Mouse (Mus musculus): ENCODE measurements around the gene Hist1h2bh.
"Not testable (repeated sequence)": the region's sequence is repeated elsewhere in the genome, so short reads cannot be mapped to it uniquely, and the experiment has no call there.

Hist1h2bh gene

DNA sequence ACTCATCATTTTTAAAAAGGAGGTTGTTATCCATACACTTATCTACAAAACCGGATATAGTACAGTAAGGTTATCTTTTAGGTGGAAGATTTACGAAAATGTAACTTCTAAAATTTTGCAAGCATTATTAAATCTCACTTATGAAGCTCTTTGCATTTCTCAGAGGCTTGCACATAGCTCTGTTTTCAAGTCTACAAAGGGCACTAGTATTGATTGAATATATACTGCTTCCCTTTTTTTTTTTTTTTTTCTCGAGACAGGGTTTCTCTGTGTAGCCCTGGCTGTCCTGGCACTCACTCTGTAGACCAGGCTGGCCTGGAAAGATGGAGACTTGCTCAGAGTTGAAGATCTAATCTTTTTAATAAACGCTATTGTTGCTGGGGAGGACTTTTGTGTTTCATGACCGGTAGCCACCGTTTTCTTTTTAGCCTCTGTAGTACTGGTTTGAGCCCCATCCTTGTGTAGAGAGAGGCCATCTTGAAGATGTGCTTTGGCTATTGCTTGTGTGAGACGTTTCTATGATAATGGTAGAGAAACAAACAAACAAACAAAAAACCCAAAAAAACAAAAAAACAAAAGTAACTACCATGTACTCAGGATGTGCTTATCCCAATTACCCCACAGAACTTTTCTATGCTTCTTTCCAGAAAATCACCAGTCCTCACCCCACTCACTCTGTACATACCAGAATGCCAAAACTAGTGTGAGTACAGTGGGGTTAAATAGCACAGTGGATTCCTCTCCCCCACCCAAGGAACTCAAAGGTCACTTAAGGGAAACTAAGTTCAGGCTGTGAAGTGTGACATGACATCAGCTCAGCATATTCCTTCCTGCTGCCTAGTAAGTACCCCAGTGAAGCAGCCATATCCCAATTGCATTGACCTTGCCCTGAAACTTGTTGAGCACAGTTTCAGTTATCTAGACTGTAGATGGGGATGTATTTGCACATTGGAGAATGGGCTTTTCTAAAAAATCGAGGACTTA is 9.0 kb upstream of the Hist1h2bh start:
- DNase-seq (ENCODE audit: low spot score): no peak

DNA sequence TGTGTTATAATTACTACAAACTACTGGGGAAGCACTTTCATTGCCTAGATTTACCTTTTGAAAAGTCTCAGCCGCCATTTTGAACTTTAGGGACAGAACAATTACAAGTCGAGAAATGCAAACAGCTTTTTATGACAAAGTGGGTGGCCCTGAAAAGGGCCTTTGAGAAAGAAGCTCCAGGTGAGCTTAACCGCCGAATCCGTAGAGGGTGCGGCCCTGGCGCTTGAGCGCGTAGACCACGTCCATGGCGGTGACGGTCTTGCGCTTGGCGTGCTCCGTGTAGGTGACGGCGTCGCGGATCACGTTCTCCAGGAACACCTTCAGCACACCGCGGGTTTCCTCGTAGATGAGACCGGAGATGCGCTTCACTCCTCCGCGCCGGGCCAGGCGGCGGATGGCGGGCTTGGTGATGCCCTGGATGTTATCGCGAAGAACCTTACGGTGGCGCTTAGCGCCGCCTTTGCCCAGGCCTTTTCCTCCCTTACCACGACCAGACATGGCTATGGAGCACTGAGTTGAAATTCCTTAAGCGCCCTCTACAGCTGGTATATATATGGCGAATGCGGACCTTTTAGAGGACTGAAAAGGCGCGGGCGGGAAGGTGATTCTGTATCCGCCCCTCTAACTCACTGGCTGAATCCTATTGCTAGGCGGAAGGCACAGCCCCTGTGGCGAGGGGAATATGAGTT is 8.1 kb upstream of the Hist1h2bh start, which contains the start of gene Hist1h4f:
Hist1h4f (minus strand) TSS at position 503 of the 689 bp plus-strand sequence.
- DNase-seq (ENCODE audit: low spot score): not testable (repeated sequence)

DNA sequence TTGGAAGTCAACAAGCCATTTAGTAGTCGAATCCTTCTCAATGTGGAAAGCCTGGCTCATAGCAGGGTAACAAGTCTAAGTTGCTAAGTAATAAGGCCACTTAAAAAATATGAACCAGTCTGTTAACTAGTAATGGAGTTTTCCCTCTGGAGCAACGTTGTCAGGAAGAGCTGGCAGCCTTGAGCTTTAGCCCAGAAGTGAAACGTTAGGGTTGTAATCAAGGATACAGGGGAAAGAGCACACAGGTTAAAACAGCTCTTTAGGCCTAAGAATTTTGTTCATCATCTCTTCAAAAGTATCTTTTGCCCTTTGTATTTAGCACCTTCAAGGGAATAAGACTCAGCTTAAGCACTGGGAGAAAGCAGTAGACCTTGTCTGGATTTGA is 7.6 kb upstream of the Hist1h2bh start:
- no peak for DNase-seq (ENCODE audit: low spot score)

DNA sequence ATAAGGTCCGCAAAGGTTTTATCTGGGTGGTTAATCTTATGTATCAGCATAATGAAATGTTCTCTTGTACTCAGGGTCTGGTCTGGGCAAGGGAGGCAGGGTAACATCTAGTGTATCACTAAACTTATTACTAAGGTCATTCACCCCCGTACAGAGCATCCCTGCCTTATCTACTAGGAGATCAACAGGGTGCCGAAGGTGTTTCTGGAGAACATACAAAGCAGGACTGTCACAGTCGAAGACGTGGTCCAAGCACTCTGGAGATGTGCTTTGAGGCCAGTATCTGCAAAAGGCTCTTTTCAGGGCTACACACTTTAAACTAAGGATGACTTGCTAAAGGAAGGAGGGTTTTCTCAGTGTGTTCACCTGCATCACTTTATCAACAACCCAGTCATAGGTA is 3.5 kb upstream of the Hist1h2bh start:
- no peak for DNase-seq (ENCODE audit: low spot score)

DNA sequence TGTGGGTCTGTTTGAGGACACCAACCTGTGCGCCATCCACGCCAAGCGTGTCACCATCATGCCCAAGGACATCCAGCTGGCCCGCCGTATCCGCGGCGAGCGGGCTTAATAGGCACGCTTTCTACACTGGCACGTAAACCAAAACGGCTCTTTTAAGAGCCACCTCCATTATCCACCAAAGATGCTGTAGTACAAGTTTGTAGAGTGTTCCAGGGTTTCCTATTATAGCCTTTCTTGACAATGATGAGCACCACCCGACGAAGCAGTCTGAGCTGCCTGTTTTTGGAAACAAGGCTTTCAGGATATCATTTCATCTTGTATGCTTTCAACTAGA is 1.6 kb upstream of the Hist1h2bh start:
- not testable (repeated sequence) for DNase-seq (ENCODE audit: low spot score)

DNA sequence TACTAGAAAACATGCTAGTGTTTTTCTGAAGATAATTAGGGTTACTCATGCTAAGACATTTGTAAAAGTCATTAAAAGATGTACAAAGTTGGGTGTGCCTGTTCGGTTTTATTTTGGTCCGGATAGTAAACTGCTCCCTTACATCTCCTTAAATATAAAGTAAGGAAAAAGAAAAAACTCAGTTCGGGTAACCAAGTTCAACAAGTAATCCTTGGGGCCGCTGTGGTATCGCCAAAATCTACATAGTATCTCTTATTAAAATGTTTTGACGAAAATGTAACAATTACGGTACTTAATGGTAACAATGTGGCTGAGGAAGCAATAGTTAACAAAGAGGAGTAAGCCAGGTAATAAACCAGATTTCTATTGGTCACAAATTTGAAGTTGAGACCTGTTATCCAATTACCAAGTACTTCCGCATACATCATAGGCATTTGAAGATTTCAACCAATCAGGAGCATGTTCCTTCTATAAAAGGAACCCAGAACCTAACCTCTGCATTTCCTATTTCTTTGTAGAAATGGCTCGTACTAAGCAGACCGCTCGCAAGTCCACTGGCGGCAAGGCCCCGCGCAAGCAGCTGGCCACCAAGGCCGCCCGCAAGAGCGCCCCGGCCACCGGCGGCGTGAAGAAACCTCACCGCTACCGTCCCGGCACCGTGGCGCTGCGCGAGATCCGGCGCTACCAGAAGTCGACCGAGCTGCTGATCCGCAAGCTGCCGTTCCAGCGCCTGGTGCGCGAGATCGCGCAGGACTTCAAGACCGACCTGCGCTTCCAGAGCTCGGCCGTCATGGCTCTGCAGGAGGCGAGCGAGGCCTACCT is 984 bp upstream of the Hist1h2bh start, which contains the start of gene Hist1h3f:
Hist1h3f (plus strand) TSS at position 88 of the 822 bp plus-strand sequence.
- DNase-seq (ENCODE audit: low spot score): no peak

DNA sequence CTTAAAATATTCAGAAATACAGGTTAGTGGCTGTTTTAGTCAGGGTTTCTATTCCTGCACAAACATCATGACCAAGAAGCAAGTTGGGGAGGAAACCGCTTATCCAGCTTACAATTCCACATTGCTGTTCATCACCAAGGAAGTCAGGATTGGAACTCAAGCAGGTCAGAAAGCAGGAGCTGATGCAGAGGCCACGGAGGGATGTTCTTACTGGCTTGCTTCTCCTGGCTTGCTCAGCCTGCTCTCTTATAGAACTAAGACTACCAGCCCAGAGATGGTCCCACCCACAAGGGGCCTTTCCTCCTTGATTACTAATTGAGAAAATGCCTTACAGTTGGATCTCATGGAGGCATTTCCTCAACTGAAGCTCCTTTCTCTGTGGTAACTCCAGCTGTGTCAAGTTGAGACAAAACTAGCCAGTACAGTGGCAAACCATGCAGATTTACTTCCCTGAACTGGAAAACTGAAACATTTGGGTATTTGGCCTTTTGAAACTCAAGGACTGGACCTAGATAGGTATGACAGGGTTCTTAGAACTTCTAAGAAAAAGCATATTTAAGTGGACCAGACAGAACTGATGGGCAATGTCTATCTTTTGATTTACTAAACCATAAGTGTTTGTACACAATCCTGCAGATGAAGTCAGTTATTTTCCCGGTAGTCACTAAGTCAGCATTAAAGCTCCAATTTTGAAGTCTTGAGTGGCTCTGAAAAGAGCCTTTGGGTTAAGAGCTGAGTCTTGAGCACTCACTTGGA is 789 bp downstream of the Hist1h2bh start:
- DNase-seq (ENCODE audit: low spot score): not testable (repeated sequence)

DNA sequence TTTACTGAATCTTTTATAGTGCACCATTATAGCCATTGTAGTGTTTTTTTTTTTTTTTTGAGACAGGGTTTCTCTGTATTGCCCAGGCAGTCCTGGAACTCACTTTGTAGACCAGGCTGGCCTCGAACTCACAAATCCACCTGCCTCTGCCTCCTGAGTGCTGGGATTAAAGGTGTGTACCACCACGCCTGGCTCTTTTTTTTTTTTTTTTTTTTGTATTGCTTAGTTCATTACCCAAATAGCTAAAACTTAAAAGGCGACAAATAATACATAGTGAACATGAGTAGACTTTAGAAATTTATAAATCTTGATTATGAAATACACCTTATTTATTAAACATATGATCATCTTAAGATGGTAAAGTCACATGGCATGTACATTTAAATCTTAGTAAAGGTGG is 1.7 kb downstream of the Hist1h2bh start:
- no peak for DNase-seq (ENCODE audit: low spot score)

DNA sequence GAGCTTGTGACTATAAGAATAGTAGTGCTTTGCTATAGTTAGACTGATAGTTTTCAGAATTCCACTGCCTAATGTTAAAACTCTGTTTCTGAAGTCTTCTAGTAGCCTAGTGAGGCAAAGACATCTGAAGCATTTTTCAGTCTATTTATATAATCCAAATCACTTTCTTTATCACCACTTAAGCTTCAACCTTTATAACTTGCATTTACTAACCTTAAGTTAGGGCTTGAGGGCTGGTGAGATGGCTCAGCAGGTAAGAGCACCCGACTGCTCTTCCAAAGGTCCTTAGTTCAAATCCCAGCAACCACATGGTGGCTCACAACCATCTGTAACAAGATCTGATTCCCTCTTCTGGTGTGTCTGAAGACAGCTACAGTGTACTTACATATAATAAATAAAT is 3.4 kb downstream of the Hist1h2bh start:
- not testable (repeated sequence) for DNase-seq (ENCODE audit: low spot score)

DNA sequence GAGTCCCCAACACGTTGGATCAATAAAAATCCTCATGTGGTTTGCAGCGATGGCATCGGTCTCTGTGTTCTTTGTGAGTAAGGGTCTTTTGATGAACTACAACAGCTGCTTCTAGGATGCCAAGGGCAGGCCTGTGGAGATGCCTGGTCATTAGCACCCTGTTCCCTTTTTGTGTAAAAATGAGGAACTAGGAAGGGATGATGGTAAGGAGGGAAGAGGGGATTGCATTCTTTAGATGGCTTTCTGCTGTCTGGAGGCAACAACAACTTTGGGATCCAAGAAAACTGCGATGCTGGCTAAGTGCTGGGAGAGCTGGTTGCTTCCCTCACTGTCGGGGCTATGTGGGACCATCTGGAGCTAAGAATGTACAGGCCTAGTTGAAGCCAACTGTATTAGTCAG is 4.9 kb downstream of the Hist1h2bh start:
- no peak for DNase-seq (ENCODE audit: low spot score)

DNA sequence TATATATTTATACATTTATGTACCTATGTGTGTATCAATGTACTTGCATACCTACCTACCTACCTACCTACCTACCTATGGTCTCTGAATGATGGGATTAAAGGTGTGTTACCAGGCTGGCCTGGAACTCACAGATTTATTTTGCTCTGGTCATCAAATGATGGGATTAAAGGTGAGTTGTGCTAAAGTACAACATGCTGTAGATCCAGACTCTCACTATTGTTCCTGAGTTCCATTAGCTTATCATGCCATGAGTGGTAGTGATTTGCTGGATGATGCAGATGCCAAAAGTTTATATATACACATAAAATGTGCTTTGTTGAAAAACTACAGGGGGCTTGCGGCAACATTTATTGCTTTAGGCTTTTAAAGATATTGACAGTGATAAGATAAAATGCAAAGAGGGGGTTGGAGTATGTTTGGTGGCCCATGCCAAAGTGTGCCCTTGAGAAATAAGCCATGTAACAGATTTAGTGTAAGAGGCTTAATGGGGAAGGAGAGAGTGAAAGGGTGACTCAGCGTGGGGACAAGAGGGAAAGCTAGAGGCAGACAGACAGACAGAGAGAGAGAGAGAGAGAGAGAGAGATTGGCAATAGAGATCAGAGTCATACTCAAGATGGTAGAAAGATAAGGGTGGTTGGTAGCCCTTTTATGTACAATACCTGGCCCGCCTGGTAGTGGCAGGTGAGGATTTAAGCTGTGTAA is 6.0 kb downstream of the Hist1h2bh start:
- no peak for DNase-seq (ENCODE audit: low spot score)

DNA sequence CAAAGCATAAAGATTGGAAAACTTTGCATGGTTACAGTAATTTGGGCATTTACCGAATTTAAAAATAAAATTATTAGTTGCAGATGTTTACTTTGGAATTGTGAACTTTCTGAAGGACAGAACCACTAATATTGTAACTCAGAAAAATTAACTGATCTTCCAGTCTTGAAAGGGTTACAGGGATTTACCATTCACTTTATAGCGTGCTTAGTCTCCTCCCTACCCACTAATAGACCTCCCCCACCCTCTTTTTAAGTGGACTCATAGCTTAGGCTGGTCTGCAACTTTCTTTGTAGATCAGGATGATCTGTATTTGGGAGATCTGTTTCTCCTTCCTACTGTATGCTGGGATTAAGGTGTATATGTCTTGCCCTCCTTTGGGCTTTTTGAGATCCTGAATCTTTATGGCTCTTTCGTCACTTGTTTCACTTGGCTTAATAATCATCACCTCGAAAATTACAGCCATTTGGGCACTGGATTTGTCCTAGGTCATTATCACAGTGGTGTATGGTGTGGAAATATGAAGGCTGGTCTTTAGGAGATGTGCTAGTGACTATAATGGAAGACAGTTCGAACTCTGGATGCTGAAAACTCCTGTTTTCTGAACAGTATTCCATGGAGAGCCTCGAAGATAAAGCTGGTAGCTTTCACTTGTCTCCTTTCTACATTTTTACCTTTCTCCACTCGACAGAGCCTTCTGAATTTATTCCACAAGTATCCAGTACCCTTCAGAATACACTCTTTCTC is 6.9 kb downstream of the Hist1h2bh start:
- no peak for DNase-seq (ENCODE audit: low spot score)

DNA sequence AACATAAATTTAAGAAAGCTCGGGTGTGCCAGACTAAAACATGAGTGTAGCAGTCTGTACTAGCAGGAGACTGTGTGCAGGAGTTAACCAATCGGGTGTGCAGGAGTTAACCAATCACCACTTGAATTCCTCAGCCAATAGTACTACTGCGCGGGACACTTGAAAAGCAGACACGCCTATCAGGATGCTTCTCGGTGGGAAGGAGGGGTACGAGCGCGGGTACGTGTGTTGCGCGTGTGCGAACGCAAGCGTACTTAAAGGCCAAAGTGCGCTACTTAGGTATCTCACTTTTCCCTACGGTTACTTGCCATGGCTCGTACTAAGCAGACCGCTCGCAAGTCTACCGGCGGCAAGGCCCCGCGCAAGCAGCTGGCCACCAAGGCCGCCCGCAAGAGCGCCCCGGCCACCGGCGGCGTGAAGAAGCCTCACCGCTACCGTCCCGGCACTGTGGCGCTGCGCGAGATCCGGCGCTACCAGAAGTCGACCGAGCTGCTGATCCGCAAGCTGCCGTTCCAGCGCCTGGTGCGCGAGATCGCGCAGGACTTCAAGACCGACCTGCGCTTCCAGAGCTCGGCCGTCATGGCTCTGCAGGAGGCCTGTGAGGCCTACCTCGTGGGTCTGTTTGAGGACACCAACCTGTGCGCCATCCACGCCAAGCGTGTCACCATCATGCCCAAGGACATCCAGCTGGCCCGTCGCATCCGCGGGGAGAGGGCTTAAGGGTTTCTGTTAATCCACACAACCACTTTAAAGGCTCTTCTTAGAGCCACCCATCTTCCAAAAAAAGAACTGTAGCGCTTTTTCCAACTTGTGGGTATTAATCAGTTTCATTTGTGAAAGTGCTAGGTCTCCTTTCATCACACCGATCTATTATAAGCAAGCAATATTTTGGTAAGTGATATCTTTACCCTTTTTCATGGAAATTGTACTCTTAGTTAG is 7.8 kb downstream of the Hist1h2bh start, which contains the start of gene Hist1h3g:
Hist1h3g (plus strand) TSS at position 286 of the 939 bp plus-strand sequence.
- DNase-seq (ENCODE audit: low spot score): not testable (repeated sequence)

DNA sequence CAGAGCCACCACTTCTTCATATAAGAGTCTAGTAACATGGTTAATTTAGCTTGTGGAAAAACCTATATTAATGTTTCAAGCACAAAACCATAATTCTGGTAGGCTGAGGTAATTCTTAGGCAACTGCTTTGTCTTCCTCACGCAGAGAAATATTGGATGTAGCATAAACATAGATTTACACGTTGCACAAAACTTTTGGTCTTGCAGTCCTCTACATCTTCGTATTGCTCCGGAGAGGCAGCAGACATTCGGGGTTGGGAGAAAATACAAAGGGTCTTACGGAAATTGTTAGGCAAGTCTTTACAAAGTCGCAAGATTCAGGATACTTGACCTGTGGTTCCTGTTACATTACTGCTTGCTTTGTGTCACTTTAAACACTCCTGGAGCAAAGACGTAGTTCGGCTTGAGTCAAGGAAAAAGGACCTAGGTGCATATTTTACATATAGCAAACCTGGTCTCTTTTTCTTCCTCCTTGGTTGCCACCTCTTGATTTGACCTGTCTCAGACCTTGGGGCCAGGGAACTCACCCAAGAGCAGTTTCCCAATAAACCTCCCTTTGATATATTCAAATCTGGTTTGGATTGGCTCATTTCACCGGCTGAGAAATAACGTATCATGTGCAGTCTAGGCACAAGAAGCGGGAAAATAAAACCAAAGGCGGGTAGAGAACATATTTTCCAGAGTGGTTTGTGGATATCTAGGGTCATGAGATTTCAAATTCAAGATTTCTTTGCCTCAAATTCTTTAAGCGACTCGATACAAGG is 8.6 kb downstream of the Hist1h2bh start:
- no peak for DNase-seq (ENCODE audit: low spot score)

DNA sequence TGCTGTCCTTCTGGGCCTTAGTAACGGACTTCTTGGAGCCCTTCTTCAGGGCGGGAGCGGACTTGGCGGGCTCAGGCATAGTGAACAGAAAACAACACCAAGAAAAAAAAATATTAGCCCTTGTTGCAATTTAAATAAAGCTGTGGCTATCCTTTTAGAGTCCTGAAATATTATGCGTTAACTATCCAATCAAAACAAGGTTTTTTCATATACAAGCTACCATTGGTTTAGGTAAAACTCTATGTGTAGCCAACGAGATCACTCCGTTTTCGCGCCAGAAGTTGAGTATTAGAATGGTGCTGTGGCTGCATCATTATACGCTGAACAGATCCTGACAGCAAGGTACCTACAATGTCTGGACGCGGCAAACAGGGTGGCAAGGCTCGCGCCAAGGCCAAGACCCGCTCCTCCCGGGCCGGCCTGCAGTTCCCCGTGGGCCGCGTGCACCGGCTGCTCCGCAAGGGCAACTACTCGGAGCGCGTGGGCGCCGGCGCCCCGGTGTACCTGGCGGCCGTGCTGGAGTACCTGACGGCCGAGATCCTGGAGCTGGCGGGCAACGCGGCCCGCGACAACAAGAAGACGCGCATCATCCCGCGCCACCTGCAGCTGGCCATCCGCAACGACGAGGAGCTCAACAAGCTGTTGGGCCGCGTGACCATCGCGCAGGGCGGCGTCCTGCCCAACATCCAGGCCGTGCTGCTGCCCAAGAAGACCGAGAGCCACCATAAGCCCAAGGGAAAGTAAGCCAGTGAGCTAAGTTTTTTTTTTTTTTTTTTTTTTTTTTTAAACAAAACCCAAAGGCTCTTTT is 9.4 kb downstream of the Hist1h2bh start, which contains the start of gene Hist1h2af:
Hist1h2af (plus strand) TSS at position 347 of the 808 bp plus-strand sequence.
- not testable (repeated sequence) for DNase-seq (ENCODE audit: low spot score)

DNA sequence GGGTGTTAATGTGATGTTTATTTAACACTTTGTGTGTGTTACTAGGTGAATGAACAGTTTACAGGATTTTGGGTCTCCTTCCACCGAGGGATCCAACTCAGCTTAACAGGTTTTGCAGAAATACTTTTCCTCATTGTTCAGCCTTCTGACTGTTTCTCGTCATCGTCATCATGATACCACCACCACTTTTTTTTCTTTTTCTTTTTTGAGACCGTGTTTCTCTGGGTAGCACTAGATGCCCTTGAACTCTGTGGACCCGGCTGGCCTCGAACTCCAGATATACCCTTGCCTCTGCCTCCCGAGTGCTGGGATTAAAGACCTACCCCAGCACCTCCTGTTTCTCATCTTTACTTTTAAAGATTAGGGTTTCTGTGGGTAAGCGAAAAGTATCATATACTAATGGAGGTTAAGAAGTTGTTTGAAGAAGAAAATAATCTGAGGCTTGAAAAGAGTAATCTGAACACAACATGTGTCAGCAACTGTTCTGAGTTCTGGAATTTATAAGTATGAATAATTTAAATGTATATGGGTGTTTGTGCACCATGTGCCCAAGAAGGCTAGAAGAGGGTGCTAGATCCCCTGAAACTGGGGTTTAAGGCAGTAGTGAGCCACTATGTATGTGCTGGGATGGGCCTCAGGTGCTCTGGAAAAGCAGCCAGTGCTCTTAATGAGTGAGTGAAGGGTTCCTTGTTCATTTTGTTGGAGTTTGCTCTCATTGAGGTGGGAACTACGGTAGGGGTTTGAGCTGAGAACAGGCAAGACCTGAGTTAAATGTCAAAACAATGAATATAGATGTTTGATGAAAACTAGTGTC is 10.7 kb downstream of the Hist1h2bh start:
- no peak for DNase-seq (ENCODE audit: low spot score)
